Mouse (Mus musculus) midbrain, embryonic 14.5 days (tissue): ENCODE data around the gene Irf2bp1. TPM values are rescaled to one million over a fixed set of nuclear protein-coding genes. Genes with fewer than 3 reads are reported as not detected.

Source experiments
- ATAC-seq: fragments of 200-750 bp; cut with Nextera tagmentation; 2 replicates; pipeline ENCODE4 v1.8.0; 2017; ENCODE audit warnings: moderate number of reproducible peaks, moderate library complexity; ENCODE audit not compliant: low FRiP score, low TSS enrichment
- DNase-seq: peaks from one replicate; pipeline ENCODE4 v3.0.0-alpha.2; 2015
- H3K27ac ChIP-seq: fragments of 300-500 bp; sonication (generic); replicated peaks from 2 replicates; pipeline ENCODE4 v1.5.1; 2014; ENCODE audit warnings: mild to moderate bottlenecking, low read depth, low read length, moderate library complexity
- H3K27me3 ChIP-seq: fragments of 300-500 bp; sonication (generic); 2 replicates; pipeline ENCODE4 v1.6.1; 2014; ENCODE audit warnings: low read length, control low read depth, mixed read lengths; ENCODE audit not compliant: control insufficient read depth, insufficient read depth
- H3K36me3 ChIP-seq: fragments of 300-500 bp; sonication (generic); 2 replicates; pipeline ENCODE4 v1.6.1; 2014; ENCODE audit warnings: low read length, control low read depth; ENCODE audit not compliant: control insufficient read depth, insufficient read depth
- H3K4me1 ChIP-seq: fragments of 300-500 bp; sonication (generic); 2 replicates; pipeline ENCODE4 v1.6.1; 2014; ENCODE audit warnings: mild to moderate bottlenecking, antibody characterized with exemption, low read length, control low read depth; ENCODE audit not compliant: control insufficient read depth, insufficient read depth
- H3K4me2 ChIP-seq: fragments of 300-500 bp; sonication (generic); 2 replicates; pipeline ENCODE4 v1.6.1; 2014; ENCODE audit warnings: mild to moderate bottlenecking, low read length, moderate library complexity
- H3K4me3 ChIP-seq: fragments of 300-500 bp; sonication (generic); replicated peaks from 2 replicates; pipeline ENCODE4 v1.5.1; 2014; ENCODE audit warnings: low read depth, low read length
- H3K9ac ChIP-seq: fragments of 300-500 bp; sonication (generic); replicated peaks from 2 replicates; pipeline ENCODE4 v1.6.1; 2014; ENCODE audit warnings: mild to moderate bottlenecking, low read length, moderate library complexity
- H3K9me3 ChIP-seq: fragments of 300-500 bp; sonication (generic); 2 replicates; pipeline ENCODE4 v1.6.1; 2016; ENCODE audit warnings: low read length, control low read depth, mixed read lengths; ENCODE audit not compliant: control insufficient read depth
- WGBS: fragments of 180-500 bp; shearing (Covaris S2); extraction: QIAGEN DNeasy Blood & Tissue Kit; methylation state at CpG from one replicate; pipeline ENCODE4 v1.1.7; 2014; 5-methylcytosine and 5-hydroxymethylcytosine counted together
- polyA plus RNA-seq: library from polyadenylated mRNA; unstranded; fragments of >200 nt; fragmentation: Nextera tagmentation; extraction: Ambion mirVana; gene quantifications from 2 replicates; pipeline ENCODE4 v1.2.1, GENCODE M21; 2014

Irf2bp1 gene
- 30.8 and 34.2 TPM in 2 replicates for polyA plus RNA-seq

DNA sequence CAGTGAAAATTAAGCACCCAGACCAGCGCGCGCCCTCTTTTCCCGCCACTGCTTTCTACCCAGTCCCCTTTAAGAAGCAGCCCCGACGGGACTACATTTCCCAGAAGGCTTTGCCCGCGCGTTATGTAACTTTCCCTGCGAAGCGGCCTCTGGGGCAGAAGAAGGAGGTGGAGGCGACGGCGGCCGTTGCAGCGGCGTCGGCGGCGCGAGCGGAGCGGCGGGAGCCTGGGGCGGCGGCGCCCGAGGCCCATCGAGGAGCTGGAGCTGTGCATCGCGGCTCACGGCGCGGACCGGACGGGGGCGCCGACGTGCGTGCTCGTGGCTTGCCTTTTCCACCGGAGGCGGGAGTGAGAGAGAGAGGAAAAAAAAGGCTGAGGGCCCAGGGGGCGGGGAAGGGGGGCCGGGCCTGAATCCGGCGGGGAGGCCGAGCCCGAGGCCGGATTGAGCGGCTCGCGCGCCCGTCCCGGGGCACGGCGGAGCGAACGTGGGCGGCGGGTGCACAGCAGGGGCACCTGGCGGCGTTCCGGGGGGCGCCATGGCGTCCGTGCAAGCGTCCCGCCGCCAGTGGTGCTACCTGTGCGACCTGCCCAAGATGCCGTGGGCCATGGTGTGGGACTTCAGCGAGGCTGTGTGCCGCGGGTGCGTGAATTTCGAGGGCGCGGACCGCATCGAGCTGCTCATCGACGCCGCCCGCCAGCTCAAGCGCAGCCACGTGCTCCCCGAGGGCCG lies at the start of gene Irf2bp1:
TSS of gene Irf2bp1 (plus strand) at position 143 of the 729 bp plus-strand sequence.
- H3K4me1 ChIP-seq: peaks cover 29% of the 10 kb centered on the region
- peak; percentile 73 for ATAC-seq
- WGBS: under 1% methylated on average over 82 of the region's 90 CpGs

GRCm38 (mm10) chr7:18957569-18958383 lies 46.1 kb upstream of the Irf2bp1 start:
- Histone ChIP-seq H3K4me2 (peak overlapping the region; percentile 55), H3K9ac (peak overlapping the region; percentile 51), H3K4me1 (peaks cover 41% of the 10 kb centered on the region), H3K36me3 (peaks cover 51% of the 10 kb centered on the region), H3K9me3 (no peaks in the 10 kb centered on the region), H3K27ac (peak overlapping the region; percentile 74), H3K4me3 (peak overlapping the region; percentile 24), H3K27me3 (no peaks in the 10 kb centered on the region)
- peak; percentile 48 for ATAC-seq
- under 1% methylated on average over 106 of the region's 107 CpGs for WGBS
- peak; percentile 76 for DNase-seq

More for the DNA sequence above, at the start of gene Irf2bp1:
- H3K4me2 ChIP-seq: peak within 1 kb of the TSS; percentile 100
- H3K27ac ChIP-seq: peak within 1 kb of the TSS; percentile 89
- peaks cover 32% of the 10 kb centered on the region for H3K36me3 ChIP-seq
- H3K9me3 ChIP-seq: no peaks in the 10 kb centered on the region
- DNase-seq: peak; percentile 98
- H3K4me3 ChIP-seq: peak within 1 kb of the TSS; percentile 90
- H3K9ac ChIP-seq: peak within 1 kb of the TSS; percentile 89
- no peaks in the 10 kb centered on the region for H3K27me3 ChIP-seq

DNA sequence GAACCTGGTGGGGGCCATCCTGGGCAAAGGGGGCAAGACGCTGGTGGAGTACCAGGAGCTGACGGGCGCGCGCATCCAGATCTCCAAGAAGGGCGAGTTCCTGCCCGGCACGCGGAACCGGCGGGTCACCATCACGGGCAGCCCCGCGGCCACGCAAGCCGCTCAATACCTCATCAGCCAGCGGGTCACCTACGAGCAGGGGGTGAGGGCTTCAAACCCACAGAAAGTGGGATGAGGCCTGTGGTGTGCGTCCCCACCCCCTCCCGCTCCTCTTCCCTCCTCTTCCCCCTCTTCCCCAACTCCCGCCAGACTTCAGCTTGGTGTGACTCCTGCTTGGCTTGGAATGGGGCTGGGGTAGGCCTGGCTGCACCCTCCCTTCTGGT lies 45.5 kb upstream of the Irf2bp1 start:
- no peaks in the 10 kb centered on the region for H3K9me3 ChIP-seq
- ATAC-seq (no peak), DNase-seq (no peak)
- H3K36me3 ChIP-seq: peaks cover 45% of the 10 kb centered on the region
- 8% methylated on average over 21 of the region's 21 CpGs for WGBS
- peak overlapping the region; percentile 24 for H3K4me3 ChIP-seq
- H3K27ac ChIP-seq: peak overlapping the region; percentile 74
- H3K4me2 ChIP-seq: peak overlapping the region; percentile 55
- no peaks in the 10 kb centered on the region for H3K27me3 ChIP-seq
- peaks cover 47% of the 10 kb centered on the region for H3K4me1 ChIP-seq
- H3K9ac ChIP-seq: peak overlapping the region; percentile 51

DNA sequence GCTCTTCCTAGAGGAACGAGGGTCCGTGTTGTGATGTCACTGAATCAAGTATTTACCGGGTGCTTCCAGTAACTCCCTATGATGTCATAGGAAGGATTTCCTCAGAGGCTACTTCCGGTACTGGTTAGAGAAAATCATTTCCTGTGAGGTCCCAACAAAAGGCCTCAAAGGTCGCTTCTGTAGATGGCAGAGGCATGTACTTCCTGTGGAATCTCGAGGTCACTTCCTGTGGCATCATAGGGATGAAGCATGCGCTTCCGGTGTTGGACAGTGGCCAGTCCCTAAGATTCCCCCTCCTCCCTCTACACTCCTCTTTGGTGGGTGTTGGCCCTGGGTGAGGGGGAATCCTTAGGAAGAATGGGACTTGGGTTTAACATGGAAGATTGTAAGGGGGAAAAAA lies 44.4 kb upstream of the Irf2bp1 start:
- no peaks in the 10 kb centered on the region for H3K9me3 ChIP-seq
- H3K27ac ChIP-seq: no peak overlapping the region; the same call in 1 of the 2 replicates
- ATAC-seq: no peak
- no peaks in the 10 kb centered on the region for H3K27me3 ChIP-seq
- DNase-seq: no peak
- WGBS: 69% methylated on average over 8 of the region's 8 CpGs
- H3K4me1 ChIP-seq: peaks cover 57% of the 10 kb centered on the region
- H3K4me2 ChIP-seq: no peak overlapping the region
- no peak overlapping the region for H3K9ac ChIP-seq
- H3K36me3 ChIP-seq: peaks cover 38% of the 10 kb centered on the region
- no peak overlapping the region for H3K4me3 ChIP-seq

- H3K27ac ChIP-seq: peak overlapping the region; percentile 32; the same call in 1 of the 2 replicates
- DNase-seq (peak; percentile 57), ATAC-seq (no peak)
- peak overlapping the region; percentile 56 for H3K4me2 ChIP-seq
- H3K36me3 ChIP-seq: peaks cover 23% of the 10 kb centered on the region
- no peaks in the 10 kb centered on the region for H3K27me3 ChIP-seq
- 1% methylated on average over 17 of the region's 17 CpGs for WGBS
- no peaks in the 10 kb centered on the region for H3K9me3 ChIP-seq
- H3K9ac ChIP-seq: peak overlapping the region; percentile 47
- peaks cover 56% of the 10 kb centered on the region for H3K4me1 ChIP-seq
- peak overlapping the region; percentile 19 for H3K4me3 ChIP-seq
Measured at GRCm38 (mm10) chr7:18962171-18962792, 41.6 kb upstream of the Irf2bp1 start.

DNA sequence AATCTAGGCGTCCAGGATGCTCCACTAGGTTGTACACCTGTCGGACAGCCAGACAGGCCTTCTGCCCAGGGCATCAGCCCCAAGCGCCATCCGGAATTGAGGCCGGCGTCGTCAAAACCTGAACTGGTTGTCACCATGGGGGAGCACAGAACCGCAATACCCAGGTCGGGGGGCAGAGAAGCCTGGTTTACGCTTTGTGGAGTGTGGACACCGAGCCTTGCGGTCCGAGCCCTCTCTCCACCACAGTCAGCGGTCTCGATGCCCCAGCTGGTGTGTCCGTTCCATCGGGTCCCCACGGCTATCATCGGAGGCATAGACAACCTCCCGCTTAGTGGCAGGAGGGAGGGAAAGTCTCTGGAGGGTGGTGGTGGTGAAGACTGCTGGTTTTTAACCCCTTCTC lies 41.0 kb upstream of the Irf2bp1 start:
- peak overlapping the region; percentile 56 for H3K4me2 ChIP-seq
- peak overlapping the region; percentile 32; the same call in 1 of the 2 replicates for H3K27ac ChIP-seq
- no peak for ATAC-seq
- 2% methylated on average over 20 of the region's 20 CpGs for WGBS
- H3K9ac ChIP-seq: peak overlapping the region; percentile 47
- no peaks in the 10 kb centered on the region for H3K9me3 ChIP-seq
- peak; percentile 50 for DNase-seq
- peaks cover 51% of the 10 kb centered on the region for H3K4me1 ChIP-seq
- no peaks in the 10 kb centered on the region for H3K27me3 ChIP-seq
- H3K36me3 ChIP-seq: peaks cover 18% of the 10 kb centered on the region
- peak overlapping the region; percentile 19 for H3K4me3 ChIP-seq

DNA sequence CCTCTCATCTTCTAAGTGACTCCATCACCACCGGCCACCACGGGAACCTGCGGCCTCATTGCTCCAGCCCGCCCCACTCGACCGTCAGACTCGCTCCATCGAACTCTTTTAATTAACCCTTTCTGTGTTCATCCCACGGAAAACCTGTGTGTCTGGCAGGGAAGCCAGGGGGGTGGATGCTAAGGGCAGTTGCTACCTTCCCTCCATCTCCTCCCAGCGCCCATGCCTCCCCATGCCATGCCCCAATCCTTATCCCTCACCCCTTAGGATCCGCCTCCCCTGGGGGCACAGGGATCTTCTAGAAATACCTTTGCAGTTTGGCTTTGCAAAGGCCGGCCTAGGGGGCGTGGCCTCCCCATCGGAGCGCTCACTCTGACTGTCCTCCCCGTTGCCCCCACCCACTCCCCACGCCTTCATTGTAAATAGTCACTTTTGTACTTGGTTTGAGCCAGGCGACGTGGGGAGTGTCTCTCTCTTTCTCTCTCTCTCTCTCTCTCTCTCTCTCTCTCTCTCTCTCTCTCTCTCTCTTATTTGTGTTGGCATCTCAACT lies 40.5 kb upstream of the Irf2bp1 start:
- ATAC-seq (no peak), DNase-seq (no peak)
- Histone ChIP-seq H3K4me3 (0 out of 2 replicates have a peak overlapping the region, but pooled peaks have one; percentile 19), H3K4me1 (peaks cover 46% of the 10 kb centered on the region), H3K9ac (no peak overlapping the region), H3K27ac (no peak overlapping the region), H3K9me3 (no peaks in the 10 kb centered on the region), H3K36me3 (peaks cover 12% of the 10 kb centered on the region), H3K27me3 (no peaks in the 10 kb centered on the region), H3K4me2 (peak overlapping the region; percentile 56)
- WGBS: 2% methylated on average over 19 of the region's 19 CpGs

GRCm38 (mm10) chr7:18965312-18965711 lies 38.5 kb upstream of the Irf2bp1 start:
- no peak for DNase-seq
- H3K4me3 ChIP-seq: no peak overlapping the region
- H3K9me3 ChIP-seq: no peaks in the 10 kb centered on the region
- no peak overlapping the region for H3K27ac ChIP-seq
- peaks cover 42% of the 10 kb centered on the region for H3K4me1 ChIP-seq
- 88% methylated on average over 5 of the region's 5 CpGs for WGBS
- H3K36me3 ChIP-seq: 0 out of 2 replicates have a peak, but pooled peaks cover 3% of the 10 kb centered on the region
- H3K9ac ChIP-seq: no peak overlapping the region
- ATAC-seq: no peak
- H3K27me3 ChIP-seq: no peaks in the 10 kb centered on the region
- no peak overlapping the region for H3K4me2 ChIP-seq
